Mouse (Mus musculus): Measurements from ENCODE around the gene Xpr1. TPM values are rescaled to one million over a fixed set of nuclear protein-coding genes. Genes with fewer than 3 reads are reported as not detected.

Xpr1 gene
- polyA plus RNA-seq, 1 experiment from 2014 or later, result 68.7 TPM

Small RNA genes within 50 kb of the gene (microRNA-seq; reads per million reads assigned to microRNA genes)
- gene Gm22569, result not detected

Other genes starting within 250 kb of the Xpr1 start
- 3.8 and 4.1 TPM in 2 replicates for gene BC034090, start 173.0 kb downstream of the Xpr1 start, polyA plus RNA-seq (2014; fragmentation: Nextera tagmentation; extraction: Ambion mirVana)
- 103 and 108 TPM in 2 replicates for gene Acbd6, start 140.7 kb upstream of the Xpr1 start, polyA plus RNA-seq (2014; fragmentation: Nextera tagmentation; extraction: Ambion mirVana)

All from neural tube, embryonic 14.5 days (tissue).